Mouse (Mus musculus) forebrain, embryonic 14.5 days (tissue): Measurements from ENCODE around the gene Snx4. TPM values are rescaled to one million over a fixed set of nuclear protein-coding genes. Genes with fewer than 3 reads are reported as not detected.

Experiments
- ATAC-seq: fragments of 200-750 bp; cut with Nextera tagmentation; 2 replicates; pipeline ENCODE4 v1.8.0; 2017; ENCODE audit warnings: mild to moderate bottlenecking, moderate library complexity
- DNase-seq: peaks from one replicate; pipeline ENCODE4 v3.0.0-alpha.2; 2015; ENCODE audit warnings: low spot score
- H3K27ac ChIP-seq: fragments of 300-500 bp; sonication (generic); 2 replicates; pipeline ENCODE4 v1.5.1; 2014; ENCODE audit warnings: low read depth, mild to moderate bottlenecking, control low read depth, low read length, moderate library complexity
- H3K27me3 ChIP-seq: fragments of 300-500 bp; sonication (generic); replicated peaks from 2 replicates; pipeline ENCODE4 v1.6.1; 2014; ENCODE audit warnings: low read length, control low read depth, mixed read lengths; ENCODE audit not compliant: control insufficient read depth, insufficient read depth
- H3K36me3 ChIP-seq: fragments of 300-500 bp; sonication (generic); 2 replicates; pipeline ENCODE4 v1.6.1; 2014; ENCODE audit warnings: low read length, control low read depth; ENCODE audit not compliant: control insufficient read depth, insufficient read depth
- H3K4me1 ChIP-seq: fragments of 300-500 bp; sonication (generic); 2 replicates; pipeline ENCODE4 v1.6.1; 2014; ENCODE audit warnings: antibody characterized with exemption, low read length, control low read depth; ENCODE audit not compliant: control insufficient read depth, insufficient read depth
- H3K4me2 ChIP-seq: fragments of 300-500 bp; sonication (generic); 2 replicates; pipeline ENCODE4 v1.6.1; 2014; ENCODE audit warnings: mild to moderate bottlenecking, control low read depth, low read length
- H3K4me3 ChIP-seq: fragments of 300-500 bp; sonication (generic); 2 replicates; pipeline ENCODE4 v1.5.1; 2014; ENCODE audit warnings: low read depth, low read length, control low read depth
- H3K9ac ChIP-seq: fragments of 300-500 bp; sonication (generic); 2 replicates; pipeline ENCODE4 v1.6.1; 2014; ENCODE audit warnings: mild to moderate bottlenecking, low read length, control low read depth, moderate library complexity
- H3K9me3 ChIP-seq: fragments of 300-500 bp; sonication (generic); replicated peaks from 2 replicates; pipeline ENCODE4 v1.6.1; 2016; ENCODE audit warnings: low read length, control low read depth, mixed read lengths; ENCODE audit not compliant: control insufficient read depth
- whole genome bisulfite sequencing: fragments of 180-500 bp; shearing (Covaris S2); extraction: QIAGEN DNeasy Blood & Tissue Kit; methylation state at CpG from one replicate; pipeline ENCODE4 v1.1.7; 2014; 5-methylcytosine and 5-hydroxymethylcytosine counted together
- polyA plus RNA-seq: library from polyadenylated mRNA; unstranded; fragments of >200 nt; fragmentation: Nextera tagmentation; extraction: Ambion mirVana; gene quantifications from 2 replicates; pipeline ENCODE4 v1.2.1, GENCODE M21; 2014

The Snx4 gene
- polyA plus RNA-seq, 1 experiment from 2014 or later: 84.1 TPM

DNA sequence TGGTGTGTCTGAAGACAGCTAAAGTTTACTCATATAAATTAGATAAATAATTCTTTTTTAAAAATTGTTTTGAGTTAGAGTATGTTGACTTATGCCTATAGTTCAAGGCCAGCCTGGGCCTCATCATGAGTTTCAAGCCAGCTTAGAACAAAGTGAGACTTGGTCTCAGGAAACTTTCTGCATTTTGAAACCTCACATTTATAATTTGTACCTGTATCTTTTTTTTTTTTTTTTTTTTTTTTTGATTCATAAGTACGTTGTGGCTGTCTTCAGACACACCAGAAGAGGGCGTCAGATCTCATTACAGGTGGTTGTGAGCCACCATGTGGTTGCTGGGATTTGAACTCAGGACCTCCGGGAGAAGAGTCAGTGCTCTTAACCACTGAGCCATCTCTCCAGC is 8.6 kb downstream of the Snx4 start:
- no peak overlapping the region for H3K9ac ChIP-seq
- no peak overlapping the region for H3K4me2 ChIP-seq
- DNase-seq (no peak), ATAC-seq (no peak)
- WGBS: 86% methylated on average over 3 of the region's 3 CpGs
- H3K4me1 ChIP-seq: no peaks in the 10 kb centered on the region
- no peak overlapping the region for H3K4me3 ChIP-seq
- H3K27me3 ChIP-seq: no peaks in the 10 kb centered on the region
- H3K27ac ChIP-seq: no peak overlapping the region
- no peaks in the 10 kb centered on the region for H3K9me3 ChIP-seq
- H3K36me3 ChIP-seq: peaks cover 11% of the 10 kb centered on the region

- Histone ChIP-seq H3K36me3 (peaks cover 21% of the 10 kb centered on the region), H3K9me3 (no peaks in the 10 kb centered on the region), H3K27me3 (no peaks in the 10 kb centered on the region), H3K4me3 (no peak overlapping the region), H3K27ac (no peak overlapping the region), H3K4me1 (no peaks in the 10 kb centered on the region), H3K9ac (no peak overlapping the region), H3K4me2 (no peak overlapping the region)
- ATAC-seq (no peak), DNase-seq (no peak)
- 88% methylated on average over 8 of the region's 8 CpGs for WGBS
Measured at GRCm38 (mm10) chr16:33260825-33261224, 9.6 kb downstream of the Snx4 start.

DNA sequence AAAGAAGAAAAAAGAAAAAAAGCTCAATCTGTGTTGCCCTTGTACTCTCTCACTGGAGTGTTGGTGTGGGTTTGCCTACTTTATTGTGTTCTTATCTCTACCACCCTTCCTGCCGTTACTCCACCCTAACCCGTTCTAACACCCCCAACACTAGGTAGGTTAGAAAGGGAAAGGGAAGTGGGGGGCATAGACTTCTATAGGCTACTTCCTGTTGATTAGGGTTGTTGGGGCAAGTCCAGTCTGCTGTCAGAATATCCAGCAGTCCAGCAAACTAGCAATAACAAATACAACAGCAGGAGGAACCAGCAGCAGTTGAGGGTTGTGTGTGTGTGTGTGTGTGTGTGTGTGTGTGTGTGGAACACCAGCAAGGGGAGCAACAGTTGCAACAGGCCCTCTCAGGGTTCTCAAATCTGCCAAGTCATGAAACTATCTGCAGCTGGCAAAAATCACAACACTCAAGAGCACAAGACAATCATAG is 10.4 kb downstream of the Snx4 start:
- no peak overlapping the region for H3K4me3 ChIP-seq
- ATAC-seq (no peak), DNase-seq (no peak)
- H3K27ac ChIP-seq: no peak overlapping the region
- H3K9ac ChIP-seq: no peak overlapping the region
- H3K36me3 ChIP-seq: peaks cover 29% of the 10 kb centered on the region
- H3K27me3 ChIP-seq: no peaks in the 10 kb centered on the region
- 90% methylated on average over 2 of the region's 2 CpGs for WGBS
- H3K4me2 ChIP-seq: no peak overlapping the region
- H3K9me3 ChIP-seq: no peaks in the 10 kb centered on the region
- no peaks in the 10 kb centered on the region for H3K4me1 ChIP-seq

GRCm38 (mm10) chr16:33262096-33262495 is 10.9 kb downstream of the Snx4 start:
- no peak overlapping the region for H3K9ac ChIP-seq
- H3K4me1 ChIP-seq: no peaks in the 10 kb centered on the region
- ATAC-seq (no peak), DNase-seq (no peak)
- no peaks in the 10 kb centered on the region for H3K9me3 ChIP-seq
- no peak overlapping the region for H3K27ac ChIP-seq
- no peaks in the 10 kb centered on the region for H3K27me3 ChIP-seq
- H3K4me3 ChIP-seq: no peak overlapping the region
- no peak overlapping the region for H3K4me2 ChIP-seq
- 91% methylated on average over 1 of the region's 1 CpGs for WGBS
- H3K36me3 ChIP-seq: peaks cover 34% of the 10 kb centered on the region

DNA sequence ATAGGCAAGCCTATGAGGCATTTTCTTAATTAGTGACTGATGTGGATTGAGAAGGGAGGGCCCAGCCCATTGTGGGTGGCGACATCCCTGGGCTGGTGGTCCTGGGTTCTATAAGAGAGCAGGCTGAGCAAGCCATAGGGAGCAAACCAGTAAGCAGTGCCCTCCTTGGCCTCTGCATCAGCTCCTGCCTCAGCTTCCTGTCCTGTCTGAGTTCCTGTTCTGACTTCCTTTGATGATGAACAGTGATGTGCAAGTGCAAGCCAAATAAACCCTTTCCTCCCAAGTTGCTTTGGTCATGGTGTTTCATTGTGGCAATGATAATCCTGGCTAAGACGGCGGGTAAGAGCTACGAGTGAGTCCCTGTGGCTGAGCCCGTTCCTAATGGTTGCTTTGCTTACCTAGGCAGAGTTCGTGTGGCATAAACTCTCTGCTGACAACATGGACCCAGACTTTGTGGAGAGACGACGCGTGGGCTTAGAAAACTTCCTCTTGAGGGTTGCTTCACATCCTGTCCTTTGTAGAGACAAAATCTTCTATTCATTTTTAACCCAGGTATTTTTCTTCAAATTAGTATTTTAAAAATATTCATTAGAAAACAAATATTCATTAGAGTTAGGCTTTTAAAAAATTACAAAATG is 16.5 kb downstream of the Snx4 start:
- DNase-seq (no peak), ATAC-seq (no peak)
- 89% methylated on average over 9 of the region's 9 CpGs for WGBS
- Histone ChIP-seq H3K36me3 (peaks cover 67% of the 10 kb centered on the region), H3K9ac (no peak overlapping the region), H3K27ac (no peak overlapping the region), H3K9me3 (no peaks in the 10 kb centered on the region), H3K27me3 (no peaks in the 10 kb centered on the region), H3K4me2 (no peak overlapping the region), H3K4me3 (no peak overlapping the region), H3K4me1 (no peaks in the 10 kb centered on the region)

- Histone ChIP-seq H3K9me3 (no peaks in the 10 kb centered on the region), H3K27ac (no peak overlapping the region), H3K27me3 (no peaks in the 10 kb centered on the region), H3K4me1 (no peaks in the 10 kb centered on the region), H3K36me3 (peaks cover 55% of the 10 kb centered on the region), H3K4me2 (no peak overlapping the region), H3K4me3 (no peak overlapping the region), H3K9ac (no peak overlapping the region)
- DNase-seq: no peak
- no peak for ATAC-seq
- WGBS: 96% methylated on average over 4 of the region's 4 CpGs
Measured at GRCm38 (mm10) chr16:33271824-33272223, 20.6 kb downstream of the Snx4 start.

DNA sequence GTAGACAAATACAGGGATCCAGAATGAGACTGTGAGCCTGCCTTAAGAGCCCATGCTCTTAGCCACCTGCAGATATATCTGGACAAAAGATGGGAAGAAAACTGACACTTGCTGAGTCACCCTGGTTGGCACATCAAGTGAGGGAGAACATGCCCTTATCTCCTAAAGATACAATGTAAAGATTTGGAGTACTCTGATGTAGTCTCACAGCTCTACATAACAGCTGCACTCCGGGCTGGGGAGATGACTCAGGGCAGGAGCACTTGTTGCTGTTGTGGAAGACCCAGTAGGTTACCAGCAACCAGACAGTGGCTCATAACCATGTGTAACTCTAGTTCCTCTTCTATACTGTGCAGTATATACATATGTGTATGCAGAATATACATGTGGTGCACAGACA is 31.8 kb downstream of the Snx4 start:
- WGBS: 95% methylated on average over 1 of the region's 1 CpGs
- Histone ChIP-seq H3K4me3 (no peak overlapping the region), H3K4me2 (no peak overlapping the region), H3K4me1 (no peaks in the 10 kb centered on the region), H3K27ac (no peak overlapping the region), H3K9me3 (no peaks in the 10 kb centered on the region), H3K27me3 (no peaks in the 10 kb centered on the region), H3K36me3 (peaks cover 79% of the 10 kb centered on the region), H3K9ac (no peak overlapping the region)
- DNase-seq: no peak
- ATAC-seq: no peak

DNA sequence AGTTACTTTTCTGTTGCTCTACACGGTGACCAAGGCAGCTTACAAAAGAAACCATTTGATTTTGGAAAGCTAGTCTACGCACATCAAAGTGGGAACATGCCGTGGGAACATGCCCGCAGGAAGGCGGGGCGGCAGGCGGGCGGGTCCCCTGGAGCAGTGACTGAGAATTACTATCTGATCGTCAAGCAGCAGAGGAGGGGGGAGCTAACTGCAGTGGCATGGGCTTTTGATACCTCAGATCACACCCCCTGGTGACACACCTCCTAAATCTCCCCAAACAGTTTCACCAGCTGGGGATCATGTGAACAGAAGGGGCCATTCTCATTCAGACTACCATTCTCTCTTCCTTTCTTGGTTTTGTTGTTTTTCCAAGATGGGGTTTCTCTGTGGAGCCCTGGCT is 37.3 kb downstream of the Snx4 start:
- ATAC-seq: no peak
- no peaks in the 10 kb centered on the region for H3K4me1 ChIP-seq
- H3K27ac ChIP-seq: no peak overlapping the region
- no peak for DNase-seq
- no peak overlapping the region for H3K4me3 ChIP-seq
- WGBS: 91% methylated on average over 9 of the region's 9 CpGs
- no peaks in the 10 kb centered on the region for H3K9me3 ChIP-seq
- H3K4me2 ChIP-seq: no peak overlapping the region
- no peaks in the 10 kb centered on the region for H3K27me3 ChIP-seq
- no peak overlapping the region for H3K9ac ChIP-seq
- H3K36me3 ChIP-seq: peaks cover 87% of the 10 kb centered on the region

- Histone ChIP-seq H3K4me3 (no peak overlapping the region), H3K27me3 (no peaks in the 10 kb centered on the region), H3K9ac (no peak overlapping the region), H3K9me3 (no peaks in the 10 kb centered on the region), H3K4me2 (no peak overlapping the region), H3K36me3 (peaks cover 95% of the 10 kb centered on the region), H3K4me1 (no peaks in the 10 kb centered on the region), H3K27ac (no peak overlapping the region)
- WGBS: 90% methylated on average over 7 of the region's 7 CpGs
- ATAC-seq: no peak
- no peak for DNase-seq
Measured at GRCm38 (mm10) chr16:33289981-33290380, 38.7 kb downstream of the Snx4 start.
